Mouse (Mus musculus): ENCODE data around the gene D630023F18Rik.

GRCm38 (mm10) chr1:65146601-65147000, 23.6 kb upstream of the D630023F18Rik start:
- no peak for TF ChIP-seq CTCF (IDR thresholded peaks at IDR 0.05)
- TF ChIP-seq EP300 (IDR thresholded peaks at IDR 0.05): no peak
